Mouse (Mus musculus): ENCODE results near the gene Cdk11b.

- no peak for TF ChIP-seq CTCF (IDR thresholded peaks at IDR 0.05; ENCODE audit: low read depth)
- TF ChIP-seq EP300 (IDR thresholded peaks at IDR 0.05; ENCODE audit: low read depth), result no peak
Measured at GRCm38 (mm10) chr4:155660641-155661040, 36.0 kb downstream of the Cdk11b start.

All from liver, postnatal 0 days (tissue).